Mouse (Mus musculus): ENCODE data around the gene Nup214.

DNA sequence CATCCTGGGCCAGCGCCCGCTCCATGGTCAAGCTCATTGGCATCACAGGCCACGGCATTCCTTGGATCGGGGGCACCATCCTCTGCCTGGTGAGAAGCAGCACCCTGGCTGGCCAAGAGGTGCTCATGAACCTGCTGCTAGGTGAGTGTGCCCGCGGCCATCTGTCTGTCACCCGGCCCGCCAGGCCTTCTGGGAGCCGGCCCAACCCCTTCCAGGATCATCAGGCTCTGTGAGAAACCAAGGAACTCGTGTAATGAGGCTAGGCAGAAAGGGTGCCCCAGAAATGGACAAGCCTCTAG, 121.8 kb downstream of the Nup214 start:
- TF ChIP-seq CTCF (IDR thresholded peaks at IDR 0.05; ENCODE audit: extremely low read depth, insufficient read depth, insufficient read length, insufficient replicate concordance) (no peak), POLR2A (IDR thresholded peaks at IDR 0.05; ENCODE audit: low read depth, low read length) (no peak)

All from spleen, adult 2 months (tissue).